Mouse (Mus musculus) embryonic facial prominence, embryonic 12.5 days (tissue): Measurements from ENCODE around the gene Nrm. TPM values are rescaled to one million over a fixed set of nuclear protein-coding genes. Genes with fewer than 3 reads are reported as not detected.

Source experiments
- ATAC-seq: fragments of 200-750 bp; cut with Nextera tagmentation; 2 replicates; pipeline ENCODE4 v1.8.0; 2017; ENCODE audit not compliant: insufficient number of reproducible peaks, insufficient read depth, low FRiP score, low TSS enrichment
- H3K27ac ChIP-seq: fragments of 300-500 bp; sonication (generic); 2 replicates; pipeline ENCODE4 v1.5.1; 2016; ENCODE audit warnings: mild to moderate bottlenecking
- H3K27me3 ChIP-seq: fragments of 300-500 bp; sonication (generic); 2 replicates; pipeline ENCODE4 v1.6.1; 2016; ENCODE audit warnings: mild to moderate bottlenecking, moderate library complexity
- H3K36me3 ChIP-seq: fragments of 300-500 bp; sonication (generic); 2 replicates; pipeline ENCODE4 v1.6.1; 2016; ENCODE audit warnings: mild to moderate bottlenecking
- H3K4me1 ChIP-seq: fragments of 300-500 bp; sonication (generic); 2 replicates; pipeline ENCODE4 v1.6.1; 2016
- H3K4me2 ChIP-seq: fragments of 300-500 bp; sonication (generic); replicated peaks from 2 replicates; pipeline ENCODE4 v1.6.1; 2016; ENCODE audit warnings: mild to moderate bottlenecking, moderate library complexity
- H3K4me3 ChIP-seq: fragments of 300-500 bp; sonication (generic); 2 replicates; pipeline ENCODE4 v1.5.1; 2016; ENCODE audit warnings: mild to moderate bottlenecking
- H3K9ac ChIP-seq: fragments of 300-500 bp; sonication (generic); 2 replicates; pipeline ENCODE4 v1.6.1; 2016; ENCODE audit warnings: mild to moderate bottlenecking, moderate library complexity
- H3K9me3 ChIP-seq: fragments of 300-500 bp; sonication (generic); 2 replicates; pipeline ENCODE4 v1.6.1; 2016; ENCODE audit warnings: mild to moderate bottlenecking, moderate library complexity
- WGBS: fragments of 180-500 bp; shearing (Covaris S2); methylation state at CpG from one replicate; pipeline ENCODE4 v1.1.7; 2016; 5-methylcytosine and 5-hydroxymethylcytosine counted together
- polyA plus RNA-seq: library from polyadenylated mRNA; unstranded; fragments of >200 nt; fragmentation: Nextera tagmentation; extraction: Ambion mirVana; gene quantifications from 2 replicates; pipeline ENCODE4 v1.2.1, GENCODE M21; 2016

The Nrm gene
- polyA plus RNA-seq: 39.9 and 43.9 TPM in 2 replicates

DNA sequence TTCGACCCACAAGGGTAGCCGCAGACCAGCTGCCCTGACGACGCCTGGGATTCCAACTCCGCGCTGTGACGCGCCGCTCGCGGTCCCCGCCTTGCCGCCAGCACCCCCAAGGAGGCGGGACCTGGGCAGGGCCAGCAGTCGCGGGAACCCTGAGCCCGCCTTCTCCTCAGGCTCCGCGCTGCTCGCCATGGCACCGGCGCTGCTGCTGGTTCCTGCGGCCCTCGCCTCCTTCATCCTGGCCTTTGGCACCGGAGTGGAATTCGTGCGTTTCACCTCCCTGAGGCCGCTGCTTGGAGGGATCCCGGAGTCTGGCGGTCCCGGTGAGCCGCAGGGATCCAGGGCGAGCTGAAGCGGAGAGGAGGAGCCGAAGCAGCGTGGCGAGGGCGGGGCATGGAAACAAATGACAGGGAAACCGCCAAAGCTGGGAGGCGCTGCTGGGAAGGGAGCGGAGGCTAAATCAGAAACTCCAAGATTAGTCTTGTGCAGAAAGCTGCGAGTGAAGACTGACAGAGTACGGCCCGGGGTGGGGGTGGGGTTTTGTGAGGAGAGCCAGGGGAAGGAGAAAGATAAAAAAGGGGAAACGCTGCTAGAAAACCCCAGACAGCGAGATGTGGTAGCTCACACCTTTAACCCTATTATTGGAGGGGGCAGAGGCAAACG, at the start of gene Nrm:
TSS of gene Nrm (plus strand) at position 121 of the 660 bp plus-strand sequence.
- peaks cover 18% of the 10 kb centered on the region for H3K36me3 ChIP-seq
- peaks cover 17% of the 10 kb centered on the region; the same call in 1 of the 2 replicates for H3K4me1 ChIP-seq
- peak within 1 kb of the TSS; percentile 58 for H3K4me3 ChIP-seq
- H3K4me2 ChIP-seq: peak within 1 kb of the TSS; percentile 66
- peak within 1 kb of the TSS; percentile 89 for H3K27ac ChIP-seq
- WGBS: under 1% methylated on average over 47 of the region's 47 CpGs
- peak; percentile 89 for ATAC-seq
- no peaks in the 10 kb centered on the region for H3K9me3 ChIP-seq
- no peaks in the 10 kb centered on the region for H3K27me3 ChIP-seq
- H3K9ac ChIP-seq: peak within 1 kb of the TSS; percentile 53

DNA sequence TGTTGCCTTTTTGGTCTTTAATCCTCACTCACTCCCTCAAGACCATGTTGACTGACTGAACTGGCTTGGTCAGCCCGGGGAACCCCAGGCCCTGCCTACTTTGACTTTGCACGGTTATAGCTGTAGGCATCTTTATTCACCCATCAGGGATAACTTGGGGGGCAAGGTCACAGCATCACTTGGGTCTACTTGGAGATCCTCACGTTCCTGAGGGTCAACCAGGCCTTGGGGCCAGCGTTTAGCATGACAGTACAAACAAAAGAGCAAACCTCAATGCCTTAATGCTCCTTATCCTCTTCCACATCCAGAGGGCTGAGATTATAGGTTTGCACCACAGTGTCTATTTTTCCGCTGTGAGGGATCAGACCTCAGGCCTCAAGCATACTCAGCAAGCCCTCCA, 48.8 kb upstream of the Nrm start:
- H3K4me1 ChIP-seq: peaks cover 30% of the 10 kb centered on the region
- 67% methylated on average over 5 of the region's 5 CpGs for WGBS
- no peak for ATAC-seq
- H3K4me3 ChIP-seq: no peak overlapping the region
- peak overlapping the region; percentile 71 for H3K27ac ChIP-seq
- no peaks in the 10 kb centered on the region for H3K27me3 ChIP-seq
- H3K9ac ChIP-seq: no peak overlapping the region
- H3K4me2 ChIP-seq: no peak overlapping the region
- no peaks in the 10 kb centered on the region for H3K36me3 ChIP-seq
- H3K9me3 ChIP-seq: no peaks in the 10 kb centered on the region

GRCm38 (mm10) chr17:35812736-35813135, 48.4 kb upstream of the Nrm start:
- no peaks in the 10 kb centered on the region for H3K9me3 ChIP-seq
- peaks cover 33% of the 10 kb centered on the region for H3K4me1 ChIP-seq
- no peak overlapping the region for H3K4me2 ChIP-seq
- H3K27me3 ChIP-seq: no peaks in the 10 kb centered on the region
- WGBS: 67% methylated on average over 6 of the region's 6 CpGs
- no peak overlapping the region for H3K4me3 ChIP-seq
- H3K36me3 ChIP-seq: no peaks in the 10 kb centered on the region
- ATAC-seq: no peak
- peak overlapping the region; percentile 71 for H3K27ac ChIP-seq
- no peak overlapping the region for H3K9ac ChIP-seq

DNA sequence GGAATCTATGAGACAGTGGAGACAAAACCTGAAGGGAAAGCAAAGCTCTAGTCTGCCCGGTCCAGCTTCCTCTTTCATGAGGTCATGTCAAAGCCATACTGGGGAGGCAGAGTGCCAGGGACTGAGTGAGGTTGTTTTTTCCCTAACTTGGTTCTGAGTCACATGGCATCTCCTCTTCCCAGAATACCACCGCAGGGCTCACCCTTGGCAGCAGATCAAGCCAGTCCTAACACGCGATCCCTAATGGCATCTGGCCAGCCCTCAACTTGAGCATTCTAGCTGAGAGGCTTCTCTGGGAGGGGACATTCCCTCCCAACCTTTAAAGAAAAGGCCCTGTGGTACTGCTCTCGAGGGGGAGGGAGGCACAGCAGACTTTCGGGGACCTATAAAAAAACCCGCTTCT, 47.9 kb upstream of the Nrm start:
- no peaks in the 10 kb centered on the region for H3K9me3 ChIP-seq
- no peak overlapping the region for H3K4me3 ChIP-seq
- H3K4me1 ChIP-seq: peaks cover 33% of the 10 kb centered on the region
- ATAC-seq: 0 out of 2 replicates have a peak, but pooled peaks have one; percentile 62
- no peak overlapping the region for H3K9ac ChIP-seq
- 57% methylated on average over 7 of the region's 7 CpGs for WGBS
- no peak overlapping the region for H3K4me2 ChIP-seq
- H3K27ac ChIP-seq: peak overlapping the region; percentile 71
- no peaks in the 10 kb centered on the region for H3K36me3 ChIP-seq
- H3K27me3 ChIP-seq: no peaks in the 10 kb centered on the region

- no peak for ATAC-seq
- 0 out of 2 replicates have a peak overlapping the region, but pooled peaks have one; percentile 71 for H3K27ac ChIP-seq
- H3K9me3 ChIP-seq: no peaks in the 10 kb centered on the region
- H3K4me3 ChIP-seq: no peak overlapping the region
- H3K27me3 ChIP-seq: no peaks in the 10 kb centered on the region
- H3K36me3 ChIP-seq: no peaks in the 10 kb centered on the region
- H3K4me2 ChIP-seq: no peak overlapping the region
- 80% methylated on average over 7 of the region's 7 CpGs for WGBS
- peaks cover 33% of the 10 kb centered on the region for H3K4me1 ChIP-seq
- H3K9ac ChIP-seq: no peak overlapping the region
Observed at GRCm38 (mm10) chr17:35813653-35814052, 47.5 kb upstream of the Nrm start.

DNA sequence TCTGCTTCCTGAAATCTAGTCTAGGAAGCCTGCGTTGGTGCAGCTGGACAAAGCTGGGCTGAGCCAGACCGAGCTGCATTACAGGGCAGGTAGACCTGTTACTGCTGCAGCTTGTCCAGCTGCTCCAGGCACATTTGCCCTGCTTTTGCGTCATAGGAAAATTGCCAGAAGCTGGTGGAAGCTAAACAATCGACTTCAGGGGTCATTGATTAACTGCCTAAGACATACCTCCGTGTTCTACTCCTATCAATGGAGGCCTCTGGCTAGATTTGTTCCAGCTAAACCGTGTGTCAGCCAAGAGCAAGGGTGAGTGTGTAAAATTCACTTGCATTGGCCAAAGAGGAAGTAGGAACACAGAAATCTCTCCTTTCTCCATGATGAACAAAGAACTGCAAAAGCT, 46.4 kb upstream of the Nrm start:
- H3K27me3 ChIP-seq: no peaks in the 10 kb centered on the region
- WGBS: 48% methylated on average over 6 of the region's 6 CpGs
- peaks cover 33% of the 10 kb centered on the region for H3K4me1 ChIP-seq
- no peaks in the 10 kb centered on the region for H3K9me3 ChIP-seq
- no peak for ATAC-seq
- H3K36me3 ChIP-seq: no peaks in the 10 kb centered on the region
- no peak overlapping the region for H3K9ac ChIP-seq
- no peak overlapping the region for H3K4me3 ChIP-seq
- H3K4me2 ChIP-seq: no peak overlapping the region
- H3K27ac ChIP-seq: peak overlapping the region; percentile 42; the same call in 1 of the 2 replicates

DNA sequence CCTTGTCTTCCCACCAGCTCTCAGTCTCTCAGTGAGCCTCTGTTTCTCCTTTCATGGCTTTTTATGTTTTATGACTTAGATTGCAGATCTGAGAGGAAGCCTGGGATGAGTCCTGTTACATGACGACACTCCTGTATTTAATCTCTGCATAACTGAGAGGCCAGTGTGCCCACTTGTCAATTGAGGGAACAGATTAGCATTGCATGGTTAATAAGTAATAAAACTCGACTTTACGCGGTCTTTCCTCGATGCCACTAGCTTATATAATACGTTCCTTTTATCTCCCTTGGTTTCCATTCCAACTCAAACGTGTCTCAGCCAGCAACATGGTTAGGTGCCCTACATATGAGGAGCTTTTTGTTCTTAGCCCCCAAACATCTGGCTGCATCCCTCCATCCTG, 45.3 kb upstream of the Nrm start:
- WGBS: 63% methylated on average over 7 of the region's 7 CpGs

DNA sequence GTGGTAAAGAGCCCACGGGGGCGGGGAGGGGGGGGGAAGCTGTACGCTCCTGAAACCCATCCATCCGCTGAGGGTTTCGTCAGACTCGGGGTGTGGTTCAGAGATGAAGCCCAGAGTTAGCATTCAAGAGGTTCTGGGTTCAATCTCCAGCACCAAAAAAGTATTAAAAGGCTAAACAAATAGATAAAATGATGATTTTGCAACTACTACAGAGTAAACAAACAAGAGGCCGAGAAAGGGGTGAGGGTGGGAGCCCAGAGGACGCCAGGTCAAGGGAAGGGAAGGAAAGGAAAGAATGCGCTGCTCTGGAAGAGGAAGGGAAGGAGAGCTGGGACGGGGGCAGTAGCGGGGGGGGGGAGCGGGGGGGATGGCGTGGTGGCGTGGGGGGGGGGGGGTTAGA, 44.4 kb upstream of the Nrm start:
- no peak for ATAC-seq
- WGBS: 39% methylated on average over 8 of the region's 14 CpGs
- no peaks in the 10 kb centered on the region for H3K9me3 ChIP-seq
- no peak overlapping the region for H3K4me3 ChIP-seq
- H3K4me2 ChIP-seq: peak overlapping the region; percentile 20
- no peaks in the 10 kb centered on the region for H3K36me3 ChIP-seq
- H3K27me3 ChIP-seq: no peaks in the 10 kb centered on the region
- H3K9ac ChIP-seq: no peak overlapping the region
- peaks cover 33% of the 10 kb centered on the region for H3K4me1 ChIP-seq
- no peak overlapping the region for H3K27ac ChIP-seq

More for the DNA sequence above, 45.3 kb upstream of the Nrm start:
- H3K4me2 ChIP-seq: no peak overlapping the region
- H3K9me3 ChIP-seq: no peaks in the 10 kb centered on the region
- H3K27me3 ChIP-seq: no peaks in the 10 kb centered on the region
- no peak overlapping the region for H3K4me3 ChIP-seq
- H3K36me3 ChIP-seq: no peaks in the 10 kb centered on the region
- ATAC-seq: no peak
- peaks cover 33% of the 10 kb centered on the region for H3K4me1 ChIP-seq
- no peak overlapping the region for H3K9ac ChIP-seq
- H3K27ac ChIP-seq: no peak overlapping the region

DNA sequence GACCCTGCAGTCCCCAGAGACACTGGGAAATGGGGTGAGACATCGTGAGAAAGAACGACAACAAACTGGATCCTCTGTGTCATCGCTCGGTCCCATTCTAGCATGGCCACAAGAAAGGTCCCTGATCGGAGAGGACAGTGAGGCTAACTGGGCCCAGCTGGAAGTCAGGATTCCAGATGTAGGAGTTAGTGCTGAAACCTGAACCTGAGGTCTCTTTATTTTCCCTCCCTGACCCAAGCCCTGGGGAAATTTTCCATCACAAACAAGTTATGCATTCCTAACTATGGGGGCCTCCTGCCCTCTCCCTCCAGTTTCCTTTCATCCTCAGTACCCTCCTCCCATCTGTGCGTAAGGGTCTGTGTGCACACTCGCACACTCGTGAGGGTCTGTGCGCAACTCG, 43.9 kb upstream of the Nrm start:
- no peaks in the 10 kb centered on the region for H3K9me3 ChIP-seq
- no peak for ATAC-seq
- H3K9ac ChIP-seq: no peak overlapping the region
- H3K36me3 ChIP-seq: no peaks in the 10 kb centered on the region
- no peaks in the 10 kb centered on the region for H3K27me3 ChIP-seq
- WGBS: 15% methylated on average over 10 of the region's 10 CpGs
- peak overlapping the region; percentile 18; the same call in 1 of the 2 replicates for H3K27ac ChIP-seq
- peaks cover 32% of the 10 kb centered on the region for H3K4me1 ChIP-seq
- peak overlapping the region; percentile 20 for H3K4me2 ChIP-seq
- H3K4me3 ChIP-seq: no peak overlapping the region

DNA sequence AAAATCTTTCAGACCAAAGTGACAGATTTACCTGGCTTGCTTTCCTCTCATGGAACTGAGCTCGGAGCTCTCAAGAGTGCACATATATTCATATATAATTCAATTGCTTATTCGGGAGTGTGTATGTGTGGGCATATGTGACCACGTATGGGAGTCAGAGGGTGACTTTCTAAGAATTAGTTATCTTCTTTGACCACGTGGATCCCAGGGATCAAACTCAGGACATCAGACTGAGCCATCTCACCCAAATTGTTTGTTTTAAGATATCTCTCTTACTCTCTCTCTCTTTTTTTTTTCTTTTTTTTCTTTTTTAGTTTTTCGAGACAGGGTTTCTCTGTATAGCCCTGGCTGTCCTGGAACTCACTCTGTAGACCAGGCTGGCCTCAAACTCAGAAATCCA, 41.0 kb upstream of the Nrm start:
- Histone ChIP-seq H3K27me3 (no peaks in the 10 kb centered on the region), H3K4me3 (no peak overlapping the region), H3K36me3 (0 out of 2 replicates have a peak, but pooled peaks cover 2% of the 10 kb centered on the region), H3K9ac (no peak overlapping the region), H3K4me2 (no peak overlapping the region), H3K27ac (no peak overlapping the region), H3K9me3 (no peaks in the 10 kb centered on the region), H3K4me1 (peaks cover 25% of the 10 kb centered on the region)
- ATAC-seq: no peak
- WGBS: 86% methylated on average over 5 of the region's 5 CpGs

- Histone ChIP-seq H3K27me3 (no peaks in the 10 kb centered on the region), H3K4me1 (peaks cover 18% of the 10 kb centered on the region), H3K36me3 (peaks cover 14% of the 10 kb centered on the region), H3K4me2 (peak within 1 kb of the TSS; percentile 93), H3K9ac (peak within 1 kb of the TSS; percentile 67), H3K4me3 (peak within 1 kb of the TSS; percentile 60), H3K9me3 (no peaks in the 10 kb centered on the region), H3K27ac (no peak within 1 kb of the TSS)
- ATAC-seq: peak; percentile 45; the same call in 1 of the 2 replicates
- under 1% methylated on average over 62 of the region's 62 CpGs for WGBS
Observed at GRCm38 (mm10) chr17:35821439-35822430, 39.4 kb upstream of the Nrm start, which contains the start of gene Ier3. Gene Ier3, plus strand, starts transcription at chr17:35821684.
